In the genomic region with DNA sequence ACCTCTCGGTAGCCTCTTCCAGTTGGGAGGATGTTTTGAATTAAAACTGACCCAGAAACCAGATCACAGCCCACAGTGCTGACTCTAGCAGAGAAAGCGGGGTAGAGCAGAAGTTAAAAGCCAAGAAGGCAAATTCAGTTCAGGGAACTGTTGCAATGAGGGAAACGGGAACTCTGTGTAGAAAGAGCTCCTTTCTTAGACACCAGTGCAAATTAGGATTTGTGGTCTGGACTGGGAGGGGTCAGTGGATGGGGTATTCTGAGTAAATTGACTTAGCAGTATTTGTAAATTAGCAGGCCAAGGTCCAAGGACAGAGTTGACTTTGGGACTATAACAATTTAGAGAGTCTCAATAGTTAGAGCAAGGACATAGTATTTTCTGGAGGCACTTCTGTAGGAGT, we compare ENCODE assay signal across 10 mouse cellular contexts. TPM values are rescaled to one million over a fixed set of nuclear protein-coding genes. Genes with fewer than 3 reads are reported as not detected.
DNase-seq lines count a peak whose midpoint lies in the region; ATAC-seq lines count a peak whose summit lies in the region.
"Had no signal": no experiment of that assay in that cellular context is flagged by ENCODE, and none has a peak within 500 bp of the region (broad histone marks: within the 10 kb centered on the region; RNA-seq: fewer than 3 reads in every experiment).

No protein-coding gene starts in this region.

- H3K9ac ChIP-seq in embryonic facial prominence, embryonic 13.5 days: no peak overlapping the region
- 0 out of 2 replicates have a peak overlapping the region, but pooled peaks have one; percentile 41 for H3K9ac ChIP-seq in liver, embryonic 13.5 days
- H3K9ac ChIP-seq: limb, embryonic 12.5 days had no signal

- no peaks in the 10 kb centered on the region for H3K36me3 ChIP-seq in embryonic facial prominence, embryonic 13.5 days
- no peaks in the 10 kb centered on the region for H3K36me3 ChIP-seq in embryonic facial prominence, embryonic 10.5 days (replicated peaks)
- no peaks in the 10 kb centered on the region for H3K36me3 ChIP-seq in liver, embryonic 13.5 days
- H3K36me3 ChIP-seq: limb, embryonic 12.5 days had no signal

- peaks cover 11% of the 10 kb centered on the region for H3K4me1 ChIP-seq in embryonic facial prominence, embryonic 13.5 days
- peaks cover 13% of the 10 kb centered on the region; the same call in 1 of the 2 replicates for H3K4me1 ChIP-seq in embryonic facial prominence, embryonic 10.5 days
- H3K4me1 ChIP-seq in liver, embryonic 13.5 days (replicated peaks): peaks cover 32% of the 10 kb centered on the region
- H3K4me1 ChIP-seq: limb, embryonic 12.5 days had no signal

- peak overlapping the region; percentile 29; the same call in 1 of the 2 replicates for H3K27ac ChIP-seq in embryonic facial prominence, embryonic 13.5 days
- H3K27ac ChIP-seq in embryonic facial prominence, embryonic 10.5 days (replicated peaks): no peak overlapping the region
- peak overlapping the region; percentile 60 for H3K27ac ChIP-seq in liver, embryonic 13.5 days

- 44% methylated on average over 3 of the region's 3 CpGs for WGBS in embryonic facial prominence, embryonic 13.5 days
- WGBS in embryonic facial prominence, embryonic 10.5 days: 52% methylated on average over 3 of the region's 3 CpGs
- WGBS in liver, embryonic 13.5 days (ENCODE audit: insufficient replicate concordance): 22% methylated on average over 3 of the region's 3 CpGs

- no peak overlapping the region for H3K4me2 ChIP-seq in embryonic facial prominence, embryonic 13.5 days
- H3K4me2 ChIP-seq in liver, embryonic 13.5 days: peak overlapping the region; percentile 51
- H3K4me2 ChIP-seq: limb, embryonic 12.5 days had no signal

- no peak for DNase-seq in embryonic facial prominence, embryonic 10.5 days (ENCODE audit: low spot score)
- peak; percentile 8 for DNase-seq in ovary, adult 18-20 months (ENCODE audit: low spot score)
- DNase-seq in ovary, postnatal 36 days (ENCODE audit: low spot score): no peak
- DNase-seq in liver, embryonic 13.5 days: no peak
- peak; percentile 18 for DNase-seq in telencephalon, adult 2 months (ENCODE audit: low read depth, low spot score)
- no peak for DNase-seq in thymus, postnatal 25 days
- no peak for DNase-seq in cerebellum, adult 8-10 months
- DNase-seq: cerebellum, adult 11-12 months had no signal

- no peak for ATAC-seq in embryonic facial prominence, embryonic 13.5 days (ENCODE audit: insufficient number of reproducible peaks, insufficient read depth, low FRiP score, low TSS enrichment, low read depth)
- ATAC-seq in liver, embryonic 13.5 days (ENCODE audit: low read depth): peak; percentile 37

- H3K9me3 ChIP-seq in embryonic facial prominence, embryonic 13.5 days: no peaks in the 10 kb centered on the region
- no peaks in the 10 kb centered on the region for H3K9me3 ChIP-seq in embryonic facial prominence, embryonic 10.5 days
- H3K9me3 ChIP-seq in liver, embryonic 13.5 days (replicated peaks): no peaks in the 10 kb centered on the region
- H3K9me3 ChIP-seq: limb, embryonic 12.5 days had no signal

- H3K4me3 ChIP-seq in embryonic facial prominence, embryonic 13.5 days: no peak overlapping the region
- H3K4me3 ChIP-seq in embryonic facial prominence, embryonic 10.5 days: no peak overlapping the region
- H3K4me3 ChIP-seq in liver, embryonic 13.5 days (replicated peaks): no peak overlapping the region
- H3K4me3 ChIP-seq: limb, embryonic 12.5 days had no signal

- no peaks in the 10 kb centered on the region for H3K27me3 ChIP-seq in embryonic facial prominence, embryonic 13.5 days
- no peaks in the 10 kb centered on the region for H3K27me3 ChIP-seq in embryonic facial prominence, embryonic 10.5 days (replicated peaks; ENCODE audit: low read depth, poor library complexity, severe bottlenecking)
- H3K27me3 ChIP-seq in liver, embryonic 13.5 days: no peaks in the 10 kb centered on the region
- H3K27me3 ChIP-seq: limb, embryonic 12.5 days had no signal

RNA-seq across cellular contexts. Expression of gene Cdk20, which starts 30.1 kb away (rescaled TPM):
- polyA plus RNA-seq in embryonic facial prominence, embryonic 13.5 days (2015; fragmentation: Nextera tagmentation; extraction: Ambion mirVana): 15.8 and 16.6 TPM in 2 replicates
- polyA plus RNA-seq in embryonic facial prominence, embryonic 10.5 days (2016; fragmentation: Nextera tagmentation; extraction: Ambion mirVana): 10.2 and 11.7 TPM in 2 replicates
- polyA plus RNA-seq in liver, embryonic 13.5 days (2015; fragmentation: Nextera tagmentation; extraction: Ambion mirVana): 3.7 and 3.8 TPM in 2 replicates

RNA-seq across cellular contexts. Expression of gene Ctsl, which starts 31.3 kb away (rescaled TPM):
- 174 and 193 TPM in 2 replicates for polyA plus RNA-seq in embryonic facial prominence, embryonic 13.5 days (2015; fragmentation: Nextera tagmentation; extraction: Ambion mirVana)
- polyA plus RNA-seq in embryonic facial prominence, embryonic 10.5 days (2016; fragmentation: Nextera tagmentation; extraction: Ambion mirVana): 121 and 132 TPM in 2 replicates
- polyA plus RNA-seq in liver, embryonic 13.5 days (2015; fragmentation: Nextera tagmentation; extraction: Ambion mirVana): 125 and 152 TPM in 2 replicates

Comparison
In these comparisons a context has a peak if more than half of its experiments do, and no peak if none do; other contexts are left out.
1. DNase-seq: peak in ovary, adult 18-20 months (single experiment) and telencephalon, adult 2 months (single experiment); none in embryonic facial prominence, embryonic 10.5 days (single experiment), ovary, postnatal 36 days (single experiment), liver, embryonic 13.5 days (single experiment), thymus, postnatal 25 days (single experiment) and cerebellum, adult 8-10 months (single experiment).